Mouse (Mus musculus): ENCODE measurements around the gene Bbx. TPM values are rescaled to one million over a fixed set of nuclear protein-coding genes. Genes with fewer than 3 reads are reported as not detected.

Gene Bbx
- polyA plus RNA-seq, 2 experiments = 13.4 to 30.9 TPM

DNA sequence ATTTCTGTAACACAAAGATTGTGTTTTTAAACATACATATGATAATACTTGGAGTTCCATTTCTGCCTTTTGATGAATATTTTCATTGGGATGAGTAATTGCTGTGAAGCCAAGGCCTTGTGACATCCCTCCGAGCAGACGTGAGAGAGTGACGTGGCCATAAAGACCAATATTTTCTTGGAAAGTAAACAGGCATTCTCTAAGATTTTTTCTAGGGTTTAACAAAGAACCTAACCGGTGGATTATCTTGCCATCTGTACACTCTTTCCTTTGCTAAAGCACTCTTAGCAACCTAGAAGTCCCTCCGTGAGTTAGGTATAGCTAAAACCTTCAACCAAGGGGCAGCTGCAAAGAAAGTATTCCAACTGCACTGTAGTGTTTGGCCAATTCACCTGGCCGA is 32.4 kb downstream of the Bbx start:
- no peak for ATAC-seq (ENCODE audit: low FRiP score, low read depth)
- 0 out of 2 replicates have a peak, but pooled peaks cover 5% of the 10 kb centered on the region for H3K36me3 ChIP-seq (ENCODE audit: control insufficient read depth, insufficient read depth, low read length)
- H3K4me3 ChIP-seq (replicated peaks; ENCODE audit: low read length) = no peak overlapping the region
- no peak overlapping the region for H3K4me2 ChIP-seq (replicated peaks; ENCODE audit: low read depth, low read length, severe bottlenecking)
- no peak for DNase-seq (ENCODE audit: low spot score)
- TF ChIP-seq POLR2A (IDR thresholded peaks at IDR 0.05; ENCODE audit: borderline replicate concordance, extremely low read depth, insufficient read depth, insufficient read length) = no peak
- 0 out of 2 replicates have a peak, but pooled peaks cover 4% of the 10 kb centered on the region for H3K4me1 ChIP-seq (ENCODE audit: control insufficient read depth, insufficient read depth, low read length)
- 86% methylated on average over 6 of the region's 6 CpGs for WGBS
- H3K9me3 ChIP-seq (ENCODE audit: control insufficient read depth, low read length) = no peaks in the 10 kb centered on the region
- H3K9ac ChIP-seq (ENCODE audit: low read depth, low read length, severe bottlenecking) = no peak overlapping the region
- H3K27me3 ChIP-seq (ENCODE audit: control insufficient read depth, insufficient read depth, low read length) = no peaks in the 10 kb centered on the region
- H3K27ac ChIP-seq (replicated peaks; ENCODE audit: low read depth, low read length) = no peak overlapping the region

DNA sequence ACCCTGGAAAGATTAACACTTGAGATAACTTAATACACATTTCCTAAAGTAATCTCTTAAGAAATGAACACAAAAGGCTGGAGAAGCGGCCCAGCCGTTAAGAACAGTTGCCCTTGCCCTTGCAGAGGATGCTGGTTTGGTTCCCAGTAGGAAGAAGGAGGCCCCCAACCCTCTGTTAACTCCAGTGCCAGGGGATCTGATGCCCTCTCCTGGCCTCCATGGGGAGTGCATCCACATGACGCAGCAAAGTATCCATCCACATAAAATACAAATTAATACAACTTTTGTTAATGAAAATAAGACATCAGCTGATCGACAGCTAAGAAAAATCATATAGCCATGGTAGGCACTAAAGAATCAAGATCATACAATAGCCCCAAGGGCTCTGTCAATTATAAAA is 33.6 kb downstream of the Bbx start:
- peaks cover 5% of the 10 kb centered on the region; the same call in 1 of the 2 replicates for H3K36me3 ChIP-seq (ENCODE audit: control insufficient read depth, insufficient read depth, low read length)
- no peak for TF ChIP-seq POLR2A (IDR thresholded peaks at IDR 0.05; ENCODE audit: borderline replicate concordance, extremely low read depth, insufficient read depth, insufficient read length)
- no peak overlapping the region for H3K4me3 ChIP-seq (replicated peaks; ENCODE audit: low read length)
- 84% methylated on average over 4 of the region's 4 CpGs for WGBS
- no peak overlapping the region for H3K27ac ChIP-seq (replicated peaks; ENCODE audit: low read depth, low read length)
- H3K4me2 ChIP-seq (replicated peaks; ENCODE audit: low read depth, low read length, severe bottlenecking) = no peak overlapping the region
- no peak overlapping the region for H3K9ac ChIP-seq (ENCODE audit: low read depth, low read length, severe bottlenecking)
- DNase-seq (ENCODE audit: low spot score) (no peak), ATAC-seq (ENCODE audit: low FRiP score, low read depth) (no peak)
- H3K9me3 ChIP-seq (ENCODE audit: control insufficient read depth, low read length) = no peaks in the 10 kb centered on the region
- H3K27me3 ChIP-seq (ENCODE audit: control insufficient read depth, insufficient read depth, low read length) = no peaks in the 10 kb centered on the region
- H3K4me1 ChIP-seq (ENCODE audit: control insufficient read depth, insufficient read depth, low read length) = 0 out of 2 replicates have a peak, but pooled peaks cover 4% of the 10 kb centered on the region

DNA sequence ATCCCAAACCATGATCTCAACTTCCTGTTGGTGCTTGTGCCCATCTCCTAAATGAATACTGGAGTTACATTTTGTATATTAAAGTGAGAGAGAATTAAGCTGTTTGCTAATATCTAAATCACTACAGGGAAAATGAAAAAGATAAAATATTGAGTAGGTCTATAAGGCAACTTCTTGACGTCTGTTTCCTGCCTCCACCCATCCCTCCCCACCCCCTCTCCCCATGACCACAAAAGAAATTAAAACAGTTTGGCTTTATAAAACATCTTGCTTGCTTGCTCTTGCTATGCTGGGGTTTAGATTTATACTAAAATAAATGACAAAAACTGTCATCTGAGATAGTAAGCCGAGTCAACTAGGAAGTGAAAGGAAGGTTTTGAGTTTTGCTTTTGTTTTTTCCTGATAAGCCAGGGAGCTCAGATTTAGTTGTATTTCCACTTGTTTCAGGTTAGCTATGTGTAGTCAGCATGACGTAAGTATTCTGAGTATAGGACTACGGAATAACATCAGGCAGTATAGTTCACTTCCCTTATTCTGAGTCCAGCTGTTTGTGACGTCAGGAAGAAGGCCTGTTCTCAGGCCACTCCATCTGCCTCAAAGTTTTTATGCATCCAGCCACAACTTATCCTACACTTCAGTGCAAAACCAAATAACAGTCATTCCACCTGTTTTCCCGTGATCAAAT is 36.1 kb downstream of the Bbx start:
- 78% methylated on average over 6 of the region's 6 CpGs for WGBS
- ATAC-seq (ENCODE audit: low FRiP score, low read depth) = no peak

DNA sequence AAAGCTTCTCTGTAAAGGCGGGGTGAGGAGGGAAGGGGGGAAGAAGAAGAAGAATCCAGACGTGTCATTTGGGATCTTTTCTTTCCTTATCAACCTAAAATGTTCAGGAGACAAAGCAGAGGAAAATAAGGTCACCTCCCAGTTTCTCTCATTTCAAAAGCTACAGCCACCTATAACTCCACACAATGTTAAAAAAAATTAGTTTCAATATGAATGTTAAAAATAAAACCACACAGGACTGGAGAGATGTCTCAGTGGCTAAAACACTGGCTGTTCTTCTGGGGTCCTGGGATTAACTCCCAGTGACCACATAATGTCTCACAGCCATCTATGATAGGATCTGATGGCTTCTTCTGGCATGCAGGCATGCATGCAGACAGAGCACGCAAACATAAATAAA is 43.7 kb downstream of the Bbx start:
- H3K4me1 ChIP-seq (ENCODE audit: control insufficient read depth, insufficient read depth, low read length) = no peaks in the 10 kb centered on the region
- whole genome bisulfite sequencing = 86% methylated on average over 3 of the region's 3 CpGs
- DNase-seq (ENCODE audit: low spot score) (no peak), ATAC-seq (ENCODE audit: low FRiP score, low read depth) (no peak)
- H3K36me3 ChIP-seq (ENCODE audit: control insufficient read depth, insufficient read depth, low read length) = no peaks in the 10 kb centered on the region
- no peaks in the 10 kb centered on the region for H3K9me3 ChIP-seq (ENCODE audit: control insufficient read depth, low read length)
- H3K4me3 ChIP-seq (replicated peaks; ENCODE audit: low read length) = no peak overlapping the region
- H3K9ac ChIP-seq (ENCODE audit: low read depth, low read length, severe bottlenecking) = no peak overlapping the region
- no peak overlapping the region for H3K27ac ChIP-seq (replicated peaks; ENCODE audit: low read depth, low read length)
- H3K4me2 ChIP-seq (replicated peaks; ENCODE audit: low read depth, low read length, severe bottlenecking) = no peak overlapping the region
- no peak for TF ChIP-seq POLR2A (IDR thresholded peaks at IDR 0.05; ENCODE audit: borderline replicate concordance, extremely low read depth, insufficient read depth, insufficient read length)
- H3K27me3 ChIP-seq (ENCODE audit: control insufficient read depth, insufficient read depth, low read length) = no peaks in the 10 kb centered on the region

More for the DNA sequence above, 36.1 kb downstream of the Bbx start:
- no peak for TF ChIP-seq POLR2A (IDR thresholded peaks at IDR 0.05; ENCODE audit: borderline replicate concordance, extremely low read depth, insufficient read depth, insufficient read length)
- H3K9ac ChIP-seq (ENCODE audit: low read depth, low read length, severe bottlenecking) = no peak overlapping the region
- H3K36me3 ChIP-seq (ENCODE audit: control insufficient read depth, insufficient read depth, low read length) = peaks cover 5% of the 10 kb centered on the region; the same call in 1 of the 2 replicates
- no peak overlapping the region for H3K4me3 ChIP-seq (replicated peaks; ENCODE audit: low read length)
- H3K4me2 ChIP-seq (replicated peaks; ENCODE audit: low read depth, low read length, severe bottlenecking) = no peak overlapping the region
- no peak overlapping the region for H3K27ac ChIP-seq (replicated peaks; ENCODE audit: low read depth, low read length)
- no peak for DNase-seq (ENCODE audit: low spot score)
- no peaks in the 10 kb centered on the region for H3K9me3 ChIP-seq (ENCODE audit: control insufficient read depth, low read length)
- H3K4me1 ChIP-seq (ENCODE audit: control insufficient read depth, insufficient read depth, low read length) = no peaks in the 10 kb centered on the region
- H3K27me3 ChIP-seq (ENCODE audit: control insufficient read depth, insufficient read depth, low read length) = no peaks in the 10 kb centered on the region

DNA sequence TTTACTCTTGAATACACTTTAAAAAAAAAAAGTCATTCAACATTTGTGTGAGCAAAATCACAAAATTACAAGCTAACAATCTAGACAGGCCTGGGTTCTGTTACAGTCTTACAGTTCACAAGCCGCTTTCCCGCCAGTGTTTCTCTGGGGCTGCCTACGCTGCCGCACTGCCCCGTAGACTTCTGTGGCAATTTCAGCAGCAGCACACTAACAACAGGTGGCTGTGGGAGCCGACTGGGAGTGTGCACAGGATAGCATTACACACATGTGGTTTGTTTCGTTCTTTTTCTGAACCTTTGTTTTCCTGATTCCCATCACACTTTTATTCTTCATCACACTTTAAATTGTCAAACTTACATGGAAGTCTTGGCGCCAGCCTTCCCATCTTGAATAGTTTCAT is 48.6 kb downstream of the Bbx start:
- no peak for ATAC-seq (ENCODE audit: low FRiP score, low read depth)
- no peaks in the 10 kb centered on the region for H3K27me3 ChIP-seq (ENCODE audit: control insufficient read depth, insufficient read depth, low read length)
- DNase-seq (ENCODE audit: low spot score) = no peak
- peaks cover 3% of the 10 kb centered on the region; the same call in 1 of the 2 replicates for H3K4me1 ChIP-seq (ENCODE audit: control insufficient read depth, insufficient read depth, low read length)
- WGBS = 76% methylated on average over 8 of the region's 8 CpGs
- TF ChIP-seq POLR2A (IDR thresholded peaks at IDR 0.05; ENCODE audit: borderline replicate concordance, extremely low read depth, insufficient read depth, insufficient read length) = no peak
- no peaks in the 10 kb centered on the region for H3K9me3 ChIP-seq (ENCODE audit: control insufficient read depth, low read length)
- no peak overlapping the region for H3K27ac ChIP-seq (replicated peaks; ENCODE audit: low read depth, low read length)
- no peaks in the 10 kb centered on the region for H3K36me3 ChIP-seq (ENCODE audit: control insufficient read depth, insufficient read depth, low read length)
- H3K9ac ChIP-seq (ENCODE audit: low read depth, low read length, severe bottlenecking) = no peak overlapping the region
- H3K4me2 ChIP-seq (replicated peaks; ENCODE audit: low read depth, low read length, severe bottlenecking) = no peak overlapping the region
- no peak overlapping the region for H3K4me3 ChIP-seq (replicated peaks; ENCODE audit: low read length)

All from limb, embryonic 14.5 days (tissue).